Mouse (Mus musculus) ES-E14 (cell line): Measurements from ENCODE around the gene Esr1. TPM values are rescaled to one million over a fixed set of nuclear protein-coding genes. Genes with fewer than 3 reads are reported as not detected.

ENCODE experiments used
- DNase-seq: peaks from one replicate; pipeline ENCODE4 v3.0.0-alpha.2; 2013; ENCODE audit warnings: low read depth, low spot score
- H3K27ac ChIP-seq: 2 replicates; pipeline ENCODE4 v1.5.1; 2012; ENCODE audit warnings: low read depth, mild to moderate bottlenecking, low read length, moderate library complexity, mixed read lengths; ENCODE audit not compliant: poor library complexity, insufficient read depth, severe bottlenecking
- H3K36me3 ChIP-seq: 2 replicates; pipeline ENCODE4 v1.6.1; 2012; ENCODE audit warnings: mild to moderate bottlenecking, low read length, moderate library complexity, mixed read lengths; ENCODE audit not compliant: control insufficient read depth, poor library complexity, insufficient read depth, severe bottlenecking
- H3K4me1 ChIP-seq, 2 experiments: fragments of 150-350 bp in 1 of 2; sonication (generic) in 1 of 2; 2 replicates each; pipeline ENCODE4 v1.6.1; 2012; ENCODE audit warnings: low read length in 2 of 2, mild to moderate bottlenecking in 1 of 2, mixed read lengths in 1 of 2; ENCODE audit not compliant: control insufficient read depth in 2 of 2, insufficient read depth in 2 of 2, poor library complexity in 1 of 2
- H3K4me3 ChIP-seq, 2 experiments: fragments of 150-350 bp in 1 of 2; sonication (generic) in 1 of 2; 2 replicates each; pipeline ENCODE4 v1.5.1; 2012; ENCODE audit warnings: low read length in 2 of 2, low read depth in 1 of 2, mild to moderate bottlenecking in 1 of 2, mixed read lengths in 1 of 2; ENCODE audit not compliant: insufficient read depth in 1 of 2, poor library complexity in 1 of 2, severe bottlenecking in 1 of 2
- H3K9ac ChIP-seq: 2 replicates; pipeline ENCODE4 v1.6.1; 2012; ENCODE audit warnings: low read depth, mild to moderate bottlenecking, low read length, mixed read lengths; ENCODE audit not compliant: poor library complexity, insufficient read depth, severe bottlenecking
- H3K9me3 ChIP-seq: fragments of 150-350 bp; sonication (generic); 2 replicates; pipeline ENCODE4 v1.6.1; 2012; ENCODE audit warnings: low read depth, mild to moderate bottlenecking, low read length; ENCODE audit not compliant: control insufficient read depth, insufficient read depth
- CHD2 ChIP-seq: IDR thresholded peaks from 2 replicates; pipeline ENCODE4 v1.6.1; 2014; ENCODE audit warnings: mild to moderate bottlenecking, low read depth, low read length, inconsistent platforms
- HCFC1 ChIP-seq: IDR thresholded peaks from 2 replicates; pipeline ENCODE4 v1.6.1; 2012; ENCODE audit warnings: low read length, inconsistent platforms, borderline replicate concordance; ENCODE audit not compliant: insufficient read depth
- MAFK ChIP-seq: IDR thresholded peaks from 2 replicates; pipeline ENCODE4 v1.6.1; 2014; ENCODE audit warnings: mild to moderate bottlenecking, low read depth, low read length, inconsistent platforms; ENCODE audit not compliant: insufficient read depth
- ZC3H11A ChIP-seq: IDR thresholded peaks from 2 replicates; pipeline ENCODE4 v1.6.1; 2012; ENCODE audit warnings: low read depth, mild to moderate bottlenecking, inconsistent platforms, low read length, borderline replicate concordance
- ZNF384 ChIP-seq: IDR thresholded peaks from 2 replicates; pipeline ENCODE4 v1.6.1; 2012; ENCODE audit warnings: low read depth, low read length, inconsistent platforms
- in situ Hi-C, 2 experiments: fragments of 600-800 bp; cut with MboI; formaldehyde crosslinking; loops; one replicate each; pipeline ENCODE4 v1.15.1; 2025; ENCODE audit warnings: low sequenced_read_pairs in 2 of 2, inconsistent platforms in 1 of 2; ENCODE audit not compliant: unreplicated experiment in 2 of 2
- total RNA-seq: library from RNA; depleted of rRNA; stranded (reverse); fragments of 300-350 nt; gene quantifications from 2 replicates; pipeline ENCODE4 v1.2.3, GENCODE M21; 2012

Gene Esr1
- total RNA-seq, 1 experiment: 0.09 TPM

GRCm38 (mm10) chr10:4646074-4646473 lies 34.7 kb downstream of the Esr1 start:
- in situ Hi-C loops: no loop called here
- Histone ChIP-seq H3K9ac (no peak overlapping the region), H3K36me3 (no peaks in the 10 kb centered on the region), H3K27ac (no peak overlapping the region), H3K4me3 (no peak overlapping the region), H3K4me1 (no peaks in the 10 kb centered on the region), H3K9me3 (no peaks in the 10 kb centered on the region)
- TF ChIP-seq ZNF384 (no peak), HCFC1 (no peak), CHD2 (no peak), ZC3H11A (no peak), MAFK (no peak)
- no peak for DNase-seq

DNA sequence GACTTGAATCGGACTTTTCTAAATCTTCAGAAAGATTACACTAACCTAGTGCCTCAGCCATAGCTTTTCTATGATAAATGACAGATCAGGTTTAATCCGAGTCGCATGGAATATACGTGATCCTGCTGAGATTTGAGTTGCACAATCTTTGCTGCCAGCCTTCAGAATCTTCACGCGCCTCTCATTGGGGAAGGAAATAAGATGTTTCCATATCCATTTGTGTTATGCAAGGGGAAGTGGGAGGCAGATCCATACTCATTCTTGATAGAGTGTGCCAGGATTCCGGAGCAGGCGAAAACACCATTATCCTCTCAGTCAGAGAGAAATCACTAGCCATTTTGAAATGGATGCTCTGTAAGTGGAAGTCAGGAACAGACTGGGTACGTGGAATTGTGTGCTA lies 35.5 kb downstream of the Esr1 start:
- no peaks in the 10 kb centered on the region for H3K4me1 ChIP-seq
- no peak overlapping the region for H3K27ac ChIP-seq
- in situ Hi-C loops: no loop called here
- H3K4me3 ChIP-seq: no peak overlapping the region
- no peak for TF ChIP-seq ZC3H11A
- TF ChIP-seq MAFK: no peak
- no peak for TF ChIP-seq CHD2
- no peak for TF ChIP-seq HCFC1
- TF ChIP-seq ZNF384: no peak
- no peak for DNase-seq
- no peak overlapping the region for H3K9ac ChIP-seq
- H3K9me3 ChIP-seq: no peaks in the 10 kb centered on the region
- no peaks in the 10 kb centered on the region for H3K36me3 ChIP-seq

- no peaks in the 10 kb centered on the region for H3K4me1 ChIP-seq
- no peak overlapping the region for H3K9ac ChIP-seq
- TF ChIP-seq CHD2: no peak
- no peak for TF ChIP-seq MAFK
- no peak for TF ChIP-seq ZNF384
- no peak for TF ChIP-seq ZC3H11A
- TF ChIP-seq HCFC1: no peak
- DNase-seq: no peak
- no peak overlapping the region for H3K27ac ChIP-seq
- H3K9me3 ChIP-seq: no peaks in the 10 kb centered on the region
- H3K4me3 ChIP-seq: no peak overlapping the region
- in situ Hi-C loops: no loop called here
- H3K36me3 ChIP-seq: no peaks in the 10 kb centered on the region
Measured at GRCm38 (mm10) chr10:4665380-4665779, 54.0 kb downstream of the Esr1 start.

- H3K9me3 ChIP-seq: no peaks in the 10 kb centered on the region
- H3K36me3 ChIP-seq: no peaks in the 10 kb centered on the region
- in situ Hi-C loops: no loop called here
- H3K9ac ChIP-seq: no peak overlapping the region
- no peak overlapping the region for H3K4me3 ChIP-seq
- DNase-seq: no peak
- TF ChIP-seq MAFK (no peak), ZC3H11A (no peak), HCFC1 (no peak), CHD2 (no peak), ZNF384 (no peak)
- H3K27ac ChIP-seq: no peak overlapping the region
- no peaks in the 10 kb centered on the region for H3K4me1 ChIP-seq
Measured at GRCm38 (mm10) chr10:4667006-4667405, 55.6 kb downstream of the Esr1 start.

GRCm38 (mm10) chr10:4670053-4670452 lies 58.7 kb downstream of the Esr1 start:
- Histone ChIP-seq H3K36me3 (no peaks in the 10 kb centered on the region), H3K4me1 (no peaks in the 10 kb centered on the region), H3K9me3 (no peaks in the 10 kb centered on the region), H3K9ac (no peak overlapping the region), H3K27ac (no peak overlapping the region), H3K4me3 (no peak overlapping the region)
- in situ Hi-C loops: no loop called here
- DNase-seq: no peak
- TF ChIP-seq ZNF384 (no peak), MAFK (no peak), HCFC1 (no peak), CHD2 (no peak), ZC3H11A (no peak)
